Mouse (Mus musculus) heart, postnatal 36 days (tissue): ENCODE data around the gene Prdm10. TPM values are rescaled to one million over a fixed set of nuclear protein-coding genes. Genes with fewer than 3 reads are reported as not detected.
A peak's percentile ranks its signal among the peaks of the same experiment; 100 is the strongest.

ENCODE experiments used
- DNase-seq, 2 experiments: peaks; one replicate each; pipeline ENCODE4 v3.0.0; 2021 to 2022
- intact Hi-C: fragments of 180-260 bp; cut with DNase I; formaldehyde crosslinking; loops from one replicate; pipeline ENCODE4 v1.15.1; 2025
- total RNA-seq, 2 experiments: library from RNA; stranded (reverse); gene quantifications; 2 replicates each; pipeline ENCODE4 v1.2.3; 2021

The Prdm10 gene
- total RNA-seq, 2 experiments from 2014 or later: 4.2 to 4.7 TPM

- intact Hi-C loops: no loop called here
- no peak for DNase-seq
Measured at GRCm38 (mm10) chr9:31260219-31260618, 20.1 kb upstream of the Prdm10 start.

DNA sequence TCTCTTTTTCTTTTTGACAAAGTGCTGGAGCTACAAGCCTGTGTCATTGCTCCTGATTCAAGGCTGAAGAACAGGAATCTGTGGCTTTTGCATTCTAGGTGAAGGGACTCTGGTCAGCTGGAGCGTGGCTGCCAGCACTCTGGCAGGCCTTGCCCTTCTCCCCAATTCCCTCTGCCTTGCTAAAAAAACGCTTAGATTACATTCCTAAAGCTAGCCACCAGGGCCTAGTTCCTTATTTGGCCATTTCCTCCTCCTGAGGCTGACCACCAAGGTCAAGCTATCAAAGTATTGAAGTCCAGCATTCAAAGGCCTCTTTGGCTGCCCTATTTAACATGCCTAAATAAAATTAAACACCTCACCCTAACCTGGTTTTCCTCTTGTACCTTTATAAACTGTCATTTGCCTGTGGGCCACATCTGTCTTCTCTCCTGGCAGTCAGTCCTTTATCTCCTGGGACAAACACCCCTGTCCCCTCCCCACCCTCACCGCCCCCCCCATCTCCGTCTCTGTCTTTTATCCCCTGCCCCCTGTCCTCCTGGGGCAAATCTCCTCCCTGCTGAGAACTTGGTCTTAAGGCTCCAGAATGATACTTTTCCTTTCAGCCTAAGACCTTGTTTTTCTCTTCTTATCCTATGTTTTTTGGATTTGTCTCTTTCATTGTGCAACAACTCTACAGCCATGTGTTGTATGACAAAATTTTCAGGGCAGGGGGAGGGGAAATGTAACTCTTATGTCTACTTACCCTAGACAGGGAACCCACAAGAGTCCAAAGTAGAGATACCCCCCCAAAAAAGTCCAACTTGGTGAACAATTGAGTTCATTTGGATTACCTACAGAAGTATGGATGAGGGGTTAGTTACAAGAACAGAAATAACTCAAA, 17.9 kb upstream of the Prdm10 start:
- peak in 1 of 2 experiments; percentile 5 for DNase-seq
- intact Hi-C loops: no loop called here

- intact Hi-C loops: no loop called here
- DNase-seq: no peak
Measured at GRCm38 (mm10) chr9:31266013-31266659, 14.2 kb upstream of the Prdm10 start.

DNA sequence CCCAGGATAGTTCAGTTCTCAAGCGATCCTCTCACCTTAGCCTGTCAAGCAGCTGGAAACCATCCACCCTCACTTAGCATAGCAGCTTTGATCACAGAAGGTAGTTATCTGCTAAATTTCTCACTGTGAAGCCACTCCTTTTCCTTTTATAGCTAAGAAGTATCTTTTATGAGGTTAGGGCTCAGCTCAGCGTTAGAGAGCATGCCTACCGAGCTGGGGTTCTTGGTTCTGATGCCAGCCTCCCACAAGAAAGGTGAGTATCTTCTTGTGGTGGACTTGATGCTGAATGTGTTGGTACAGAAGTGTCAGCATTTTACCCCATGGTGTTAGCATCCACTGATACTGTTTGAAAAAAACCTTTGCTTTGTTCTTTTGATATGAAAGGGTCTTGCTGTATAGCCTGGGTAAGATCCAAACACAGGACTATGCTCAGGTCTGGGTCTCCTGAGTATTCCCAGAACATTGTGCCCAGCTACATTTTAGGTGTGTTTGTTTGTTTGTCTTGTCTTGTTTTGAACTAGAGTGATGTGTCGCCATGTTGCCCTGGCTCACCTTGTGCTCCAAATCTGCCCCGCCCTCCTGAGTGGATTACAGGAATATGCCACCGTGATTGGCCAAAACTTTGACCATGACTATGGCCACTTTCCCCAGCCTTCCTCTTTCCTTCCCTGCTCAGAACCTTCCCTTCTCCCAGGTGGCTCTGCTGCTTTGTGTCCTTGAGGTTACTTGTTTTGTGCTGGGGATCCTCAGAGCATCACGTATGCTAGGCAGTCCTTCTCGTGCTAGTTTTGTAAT, 8.9 kb upstream of the Prdm10 start:
- intact Hi-C loops: no loop called here
- no peak for DNase-seq

- DNase-seq: no peak
- intact Hi-C loops: no loop called here
Measured at GRCm38 (mm10) chr9:31272160-31272559, 8.2 kb upstream of the Prdm10 start.

DNA sequence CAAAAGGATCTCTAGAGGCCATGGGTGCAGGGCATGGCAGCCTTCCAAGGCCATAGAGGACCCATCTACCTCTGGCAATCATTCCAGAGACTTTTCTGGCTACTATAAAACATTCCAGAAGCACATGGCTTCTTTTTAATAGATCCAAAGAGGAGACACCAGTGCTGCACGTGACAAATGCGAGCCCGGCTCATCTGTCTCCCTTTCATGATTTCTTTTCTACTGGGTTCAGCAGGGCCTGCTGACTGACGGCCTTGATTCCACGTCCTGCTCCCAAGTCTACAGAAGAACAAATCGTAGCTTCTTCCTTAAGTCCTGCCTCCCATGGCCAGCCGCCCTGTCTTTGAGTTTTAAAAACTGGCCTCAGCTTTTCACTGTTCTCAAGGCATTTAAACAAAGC, 1.7 kb upstream of the Prdm10 start:
- intact Hi-C loops: loop anchor here (2.0 kb wide), 1 partner anchor 26 kb away; no protein-coding TSS in a partner anchor
- DNase-seq: no peak

DNA sequence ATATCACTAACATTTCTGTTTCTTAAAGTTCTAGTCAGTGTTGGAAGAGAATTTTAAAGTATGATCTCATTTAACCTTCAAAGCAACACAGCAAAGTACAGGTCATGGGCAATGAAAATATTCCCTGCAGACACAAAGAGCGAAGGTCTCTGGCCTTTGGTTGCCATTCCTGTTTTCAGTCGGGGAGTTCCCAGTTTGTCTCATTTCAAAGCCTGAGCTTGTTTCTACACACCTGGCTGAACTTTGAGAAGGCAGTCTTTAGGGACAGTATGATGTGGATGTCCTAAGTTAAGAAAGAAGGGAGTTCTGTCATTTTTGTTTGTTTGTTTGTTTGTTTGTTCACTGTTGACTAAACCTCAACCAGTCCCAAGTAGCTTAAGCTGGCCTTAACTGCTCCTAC, 1.0 kb upstream of the Prdm10 start:
- no peak for DNase-seq
- intact Hi-C loops: loop anchor here (2.0 kb wide), 1 partner anchor 27 kb away; no protein-coding TSS in a partner anchor

- intact Hi-C loops: loop anchor here (2.0 to 5.0 kb wide), 4 partner anchors 27 to 248 kb away; partner anchors contain the start of gene Zbtb44
- DNase-seq: peak; percentile 81 to 91
Measured at GRCm38 (mm10) chr9:31279885-31280365, 413 bp upstream of the Prdm10 start.

DNA sequence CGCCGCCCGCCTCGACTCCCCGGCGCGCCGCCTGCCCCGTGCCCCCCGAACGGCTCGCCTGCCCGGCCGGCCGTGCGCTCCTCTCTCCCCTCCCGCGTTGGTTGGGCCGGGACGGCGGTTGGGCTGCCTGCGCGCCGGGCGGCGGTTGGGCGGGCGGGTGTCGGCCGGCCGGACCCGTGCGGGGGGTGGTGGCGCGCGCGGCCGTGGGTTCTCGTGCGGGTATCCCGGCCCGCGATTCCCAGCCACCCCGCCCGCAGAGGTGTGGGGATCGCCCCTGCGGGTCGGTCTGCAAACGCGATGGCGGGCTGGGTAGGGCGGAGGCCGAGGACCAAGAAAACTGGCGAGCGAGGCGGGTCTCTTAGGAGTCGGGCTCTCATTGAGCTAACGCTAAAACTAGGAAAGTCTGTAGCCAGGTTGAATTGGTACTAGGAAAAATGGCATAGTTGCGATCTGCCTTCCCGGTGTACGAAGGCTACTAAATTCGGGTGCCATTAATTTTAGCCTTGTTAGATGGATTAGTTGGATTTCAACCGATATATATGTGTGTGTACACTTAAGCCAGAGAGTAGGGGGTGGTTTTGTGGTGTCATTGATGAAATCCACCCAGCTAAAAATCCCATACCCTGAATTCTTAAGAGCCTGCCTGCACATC, 799 bp downstream of the Prdm10 start:
- DNase-seq: peak in 1 of 2 experiments; percentile 79
- intact Hi-C loops: loop anchor here (1.0 to 5.0 kb wide), 4 partner anchors 60 to 249 kb away; partner anchors contain the start of genes Aplp2 and Zbtb44

- DNase-seq: peak in 1 of 2 experiments; percentile 13
- intact Hi-C loops: loop anchor here (1.0 to 5.0 kb wide), 4 partner anchors 61 to 249 kb away; partner anchors contain the start of genes Aplp2 and Zbtb44
Measured at GRCm38 (mm10) chr9:31281663-31282015, 1.3 kb downstream of the Prdm10 start.

GRCm38 (mm10) chr9:31282536-31282935, 2.2 kb downstream of the Prdm10 start:
- DNase-seq: no peak
- intact Hi-C loops: loop anchor here (5.0 kb wide), 2 partner anchors 130 to 250 kb away; partner anchors contain the start of gene Zbtb44

- intact Hi-C loops: loop anchor here (5.0 kb wide), 2 partner anchors 131 to 251 kb away; partner anchors contain the start of gene Zbtb44
- DNase-seq: no peak
Measured at GRCm38 (mm10) chr9:31283044-31283443, 2.7 kb downstream of the Prdm10 start.

DNA sequence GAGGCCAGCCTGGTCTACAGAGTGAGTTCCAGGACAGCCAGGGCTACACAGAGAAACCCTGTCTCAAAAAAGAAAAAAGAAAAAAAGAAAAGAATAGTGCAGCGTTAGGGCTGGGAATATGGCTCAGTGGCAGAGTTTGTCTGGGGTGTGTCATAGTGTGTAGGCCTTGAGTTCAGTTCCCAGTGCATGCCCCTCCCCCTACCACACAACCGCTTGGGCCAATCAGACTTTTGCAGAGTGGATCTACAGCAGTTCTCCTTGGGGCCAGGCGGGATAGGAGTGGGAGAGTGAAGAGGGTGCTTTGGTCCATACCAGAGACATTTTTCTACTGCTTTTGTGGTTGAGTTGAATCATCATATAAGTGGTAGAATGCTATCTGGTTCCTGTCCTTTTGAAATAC, 3.6 kb downstream of the Prdm10 start:
- DNase-seq: no peak
- intact Hi-C loops: loop anchor here (5.0 kb wide), 2 partner anchors 132 to 252 kb away; partner anchors contain the start of gene Zbtb44

DNA sequence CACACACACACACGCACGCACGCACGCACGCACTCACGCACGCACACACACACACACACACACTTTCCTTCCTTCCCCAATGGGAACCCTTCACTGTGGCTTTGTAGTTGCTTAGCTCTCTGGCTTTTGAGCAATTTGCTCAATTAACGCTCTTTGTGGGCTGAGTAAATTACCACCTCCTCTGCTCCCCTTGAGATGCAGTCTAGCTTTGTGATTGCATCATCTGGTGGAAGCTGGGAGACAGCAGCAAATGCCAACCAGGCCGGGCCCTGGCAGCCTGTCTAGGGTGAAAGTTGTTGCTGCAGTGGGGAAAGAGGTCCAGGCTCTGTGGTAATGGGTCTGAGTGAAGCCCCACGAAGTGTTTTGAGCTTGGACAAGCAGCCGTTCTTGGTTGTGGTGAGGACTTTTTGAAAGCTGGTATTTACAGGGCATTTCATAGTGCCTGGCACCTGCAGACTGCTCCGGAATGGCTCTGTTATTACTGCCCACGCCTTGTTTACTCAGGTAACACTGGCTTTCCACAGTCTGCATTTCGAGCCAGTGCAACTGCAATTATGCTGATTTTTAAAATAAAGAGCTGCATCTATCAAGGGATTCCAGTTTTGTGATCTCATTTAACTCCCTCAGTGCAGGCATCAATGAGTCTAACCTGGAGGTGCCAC, 10.0 kb downstream of the Prdm10 start:
- no peak for DNase-seq
- intact Hi-C loops: no loop called here

DNA sequence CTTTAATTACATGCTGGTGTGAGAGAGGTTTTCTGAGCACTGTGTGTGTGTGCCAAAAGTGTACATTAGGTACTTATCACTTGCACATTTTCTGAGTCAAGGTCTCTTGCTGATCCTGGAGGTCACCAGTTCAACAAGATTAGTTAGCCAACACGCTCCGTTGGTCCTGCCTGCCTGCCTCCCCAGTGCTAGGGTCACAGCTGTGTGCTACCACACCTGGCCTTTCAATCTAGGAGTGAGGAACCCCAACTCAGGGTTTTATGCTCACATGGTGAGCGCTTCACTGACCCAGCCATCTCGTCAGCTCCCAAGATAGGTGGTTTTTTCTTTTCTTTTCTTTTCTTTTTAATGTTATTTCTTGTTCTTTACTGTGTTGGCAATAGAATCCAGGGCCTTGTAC, 11.6 kb downstream of the Prdm10 start:
- intact Hi-C loops: no loop called here
- DNase-seq: no peak

DNA sequence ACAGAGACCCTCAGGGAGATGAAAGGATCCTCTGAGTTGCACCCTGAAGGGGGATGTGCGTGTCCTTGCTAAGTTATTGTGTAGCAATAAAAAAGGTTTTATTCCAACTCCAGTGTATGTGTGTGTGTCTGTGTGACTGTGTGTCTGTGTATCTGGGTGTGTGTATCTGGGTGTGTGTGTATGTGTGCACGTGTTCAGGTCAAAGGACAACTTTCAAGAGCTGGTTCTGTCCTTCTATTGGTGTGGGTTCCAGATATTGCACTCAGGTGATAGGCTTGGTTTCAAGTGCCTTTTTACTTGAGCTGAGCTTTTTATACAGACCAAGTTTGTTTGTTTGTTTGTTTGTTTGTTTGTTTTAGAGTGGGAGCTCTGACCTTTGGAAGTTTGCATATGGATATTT, 12.9 kb downstream of the Prdm10 start:
- DNase-seq: no peak
- intact Hi-C loops: no loop called here

DNA sequence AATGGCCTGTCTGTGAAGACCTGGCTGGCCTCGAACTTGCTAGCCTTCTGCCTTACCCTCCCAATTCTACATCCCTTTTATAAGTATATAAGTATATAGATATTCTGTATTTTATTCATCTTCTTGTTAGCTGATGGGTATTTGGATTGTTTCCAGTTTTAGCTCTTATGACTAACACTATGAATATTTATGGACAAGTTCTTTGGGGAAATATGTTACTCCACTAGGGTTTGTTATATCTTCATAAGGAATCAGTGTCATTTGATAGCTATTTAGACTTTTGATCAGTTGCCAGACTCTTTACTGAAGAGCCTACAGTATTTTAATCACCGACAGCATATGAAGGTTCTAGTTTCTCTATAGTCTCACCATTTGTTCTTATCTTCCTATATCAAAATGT, 15.0 kb downstream of the Prdm10 start:
- intact Hi-C loops: no loop called here

DNA sequence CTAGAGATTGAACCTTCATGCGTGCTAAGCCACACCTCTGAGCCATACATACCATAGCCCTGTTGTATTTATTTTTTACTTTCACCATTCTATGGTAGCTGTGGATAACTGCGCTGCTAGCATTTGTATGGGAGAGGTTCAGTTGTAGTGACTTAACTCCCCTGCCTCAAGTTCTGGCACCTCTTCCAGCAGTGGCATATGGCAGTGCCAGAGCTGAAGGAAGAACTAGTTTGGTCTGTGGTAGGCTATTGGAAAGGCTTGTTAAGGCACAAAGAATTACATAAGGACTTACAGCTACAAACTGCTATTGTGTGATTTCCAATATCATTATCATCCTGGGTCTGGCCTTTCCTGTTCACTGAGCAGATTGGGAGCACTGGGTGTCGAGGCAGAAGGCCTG, 16.0 kb downstream of the Prdm10 start:
- intact Hi-C loops: no loop called here
- no peak for DNase-seq

More for the DNA sequence above, 15.0 kb downstream of the Prdm10 start:
- no peak for DNase-seq

GRCm38 (mm10) chr9:31298751-31299150, 18.4 kb downstream of the Prdm10 start:
- intact Hi-C loops: no loop called here
- DNase-seq: peak in 1 of 2 experiments; percentile 21
